Mouse (Mus musculus): Measurements from ENCODE around the gene Btbd35f25.
"Not testable (repeated sequence)": the region's sequence is repeated elsewhere in the genome, so short reads cannot be mapped to it uniquely, and the experiment has no call there.

The Btbd35f25 gene

DNA sequence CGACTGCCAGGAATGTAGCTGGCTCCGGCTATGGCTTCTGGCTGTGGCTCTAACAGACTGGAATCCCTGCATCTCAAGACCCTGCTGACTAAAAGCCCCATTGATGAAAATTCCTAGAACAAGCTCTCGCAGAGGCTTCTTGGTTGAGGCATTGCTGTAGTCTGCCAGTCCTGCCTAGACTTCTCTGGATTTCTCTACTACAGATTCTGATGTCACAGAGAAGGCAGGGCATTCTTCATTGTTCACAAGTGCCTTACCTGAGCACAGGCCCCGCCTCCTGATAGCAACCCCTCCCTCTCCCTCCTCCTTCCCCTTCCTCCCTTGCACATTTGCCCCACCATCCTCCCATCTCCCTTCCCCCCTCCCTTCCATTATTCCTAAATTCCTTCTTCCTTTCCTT is at the start of gene Btbd35f25:
Btbd35f25 (minus strand) TSS at position 101 of the 400 bp plus-strand sequence.
- DNase-seq = not testable (repeated sequence)

DNA sequence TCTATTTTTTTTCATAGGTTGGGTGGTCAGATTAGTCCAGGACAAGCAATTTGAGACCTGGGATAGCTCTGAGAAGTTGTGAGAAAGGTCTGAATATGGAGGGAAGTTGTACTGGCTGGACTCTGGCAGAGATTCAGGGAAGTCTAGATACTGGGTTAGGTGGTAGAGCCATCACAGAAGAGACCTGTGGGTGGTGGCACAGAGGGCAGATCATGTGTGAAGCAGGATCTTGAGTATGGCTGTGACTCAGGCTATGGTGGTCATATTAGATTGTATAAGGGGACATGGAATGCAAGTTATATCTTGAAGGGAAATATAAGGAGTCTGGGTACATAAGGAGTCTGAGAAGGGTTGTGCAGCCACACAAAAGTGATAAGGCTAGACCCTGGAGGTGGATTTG is 49.3 kb upstream of the Btbd35f25 start:
- no peak for DNase-seq

DNA sequence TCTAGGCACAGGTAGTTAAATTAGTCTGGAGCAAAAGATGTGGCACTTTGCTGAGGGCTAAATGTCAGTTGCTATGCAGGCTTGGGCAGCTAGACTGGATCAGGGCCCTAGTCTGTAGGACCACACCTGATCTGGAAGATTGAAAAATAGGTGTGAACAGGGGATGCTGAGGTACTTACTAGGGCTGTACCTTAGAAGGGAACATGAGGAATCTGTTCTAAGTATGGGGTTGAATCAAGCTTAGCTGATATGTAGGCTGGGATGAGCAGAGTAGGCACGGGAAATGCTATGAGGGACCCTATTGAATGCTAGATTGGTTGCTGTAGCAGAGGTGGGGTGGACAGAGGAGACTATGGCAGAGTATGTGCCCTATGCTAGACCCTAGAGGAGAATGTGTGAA is 47.0 kb upstream of the Btbd35f25 start:
- DNase-seq = no peak

DNA sequence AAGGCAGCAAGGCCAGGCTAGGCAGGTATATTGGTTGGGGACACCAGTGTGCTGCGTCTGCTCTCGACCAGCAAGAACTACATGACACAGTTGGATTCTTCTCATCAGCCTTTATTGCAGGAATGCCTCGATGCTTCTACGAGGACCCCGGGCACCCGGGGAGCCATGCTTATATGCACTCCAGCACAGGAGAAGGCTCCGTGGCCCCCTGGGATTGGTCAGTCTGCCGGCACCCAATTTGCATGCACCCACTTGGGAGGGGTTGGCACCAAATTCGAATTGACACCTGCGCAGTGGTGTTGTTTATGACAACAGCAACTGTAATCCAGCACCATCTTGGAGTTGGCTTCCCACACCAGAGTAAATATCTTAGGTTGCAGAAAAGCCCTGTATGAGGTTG is 28.1 kb upstream of the Btbd35f25 start:
- DNase-seq = no peak

DNA sequence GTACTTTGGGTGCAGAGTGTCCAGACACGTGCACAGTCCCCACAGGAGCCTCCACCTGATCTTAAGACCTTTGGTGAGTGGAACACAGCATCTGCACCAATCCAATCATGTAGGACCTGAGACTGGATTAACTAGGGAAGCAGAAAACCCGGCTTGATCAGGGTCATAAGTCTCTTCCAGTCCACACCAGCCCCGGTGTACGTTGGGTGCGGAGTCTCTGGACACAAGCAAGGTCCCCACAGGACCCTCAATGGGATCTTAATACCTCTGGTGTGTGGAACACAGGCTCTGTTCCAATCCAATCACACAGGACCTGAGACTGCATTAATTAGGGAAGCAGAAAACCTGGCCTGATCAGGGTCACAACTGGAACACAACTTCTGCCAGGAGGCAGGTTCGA is 20.0 kb upstream of the Btbd35f25 start:
- DNase-seq = no peak

Data from thymus, postnatal 36 days (tissue).